Mouse (Mus musculus): ENCODE measurements at regions not wholly inside any gene's neighbourhood (a gene's known extent, or its start where the extent isn't known, plus 50 kb on each side); places are given as distances from the start of the nearest gene placed in this dataset.

- no peak overlapping the region for H3K4me3 ChIP-seq (replicated peaks; ENCODE audit: low read length)
- H3K36me3 ChIP-seq (ENCODE audit: control insufficient read depth, insufficient read depth, low read length), result no peaks in the 10 kb centered on the region
- H3K27me3 ChIP-seq (ENCODE audit: control insufficient read depth, insufficient read depth, low read length), result no peaks in the 10 kb centered on the region
- H3K27ac ChIP-seq (replicated peaks; ENCODE audit: low read depth, low read length), result no peak overlapping the region
- TF ChIP-seq POLR2A (IDR thresholded peaks at IDR 0.05; ENCODE audit: borderline replicate concordance, extremely low read depth, insufficient read depth, insufficient read length), result no peak
- DNase-seq (ENCODE audit: low spot score) (no peak), ATAC-seq (ENCODE audit: low FRiP score, low read depth) (no peak)
- no peaks in the 10 kb centered on the region for H3K9me3 ChIP-seq (ENCODE audit: control insufficient read depth, low read length)
- H3K4me2 ChIP-seq (replicated peaks; ENCODE audit: low read depth, low read length, severe bottlenecking), result no peak overlapping the region
- 85% methylated on average over 3 of the region's 3 CpGs for WGBS
- no peak overlapping the region for H3K9ac ChIP-seq (ENCODE audit: low read depth, low read length, severe bottlenecking)
- H3K4me1 ChIP-seq (ENCODE audit: control insufficient read depth, insufficient read depth, low read length), result peaks cover 3% of the 10 kb centered on the region; the same call in 1 of the 2 replicates
Observed at GRCm38 (mm10) chr8:89404287-89404686, 360.3 kb upstream of the Sall1 start.

DNA sequence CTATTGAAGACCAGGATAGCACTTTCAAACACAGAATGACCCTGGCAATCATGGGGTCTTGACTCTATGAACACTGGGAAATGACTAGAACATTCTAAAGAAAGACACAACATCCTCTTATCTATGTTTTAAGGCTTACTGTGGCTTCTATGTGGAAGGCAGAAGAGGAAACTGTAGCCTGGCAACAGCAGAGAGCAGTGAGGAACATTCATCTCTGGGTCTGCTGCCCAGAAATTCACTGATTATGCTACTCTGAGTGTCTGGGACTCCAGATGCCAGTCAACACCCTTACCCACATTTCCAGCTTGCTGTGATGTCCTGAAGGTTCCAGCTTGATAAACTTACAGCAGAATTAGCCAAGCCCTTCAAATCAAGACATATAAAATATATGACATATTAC, 352.7 kb upstream of the Sall1 start:
- no peaks in the 10 kb centered on the region for H3K4me1 ChIP-seq (ENCODE audit: control insufficient read depth, insufficient read depth, low read length)
- H3K27me3 ChIP-seq (ENCODE audit: control insufficient read depth, insufficient read depth, low read length), result no peaks in the 10 kb centered on the region
- TF ChIP-seq POLR2A (IDR thresholded peaks at IDR 0.05; ENCODE audit: borderline replicate concordance, extremely low read depth, insufficient read depth, insufficient read length), result no peak
- H3K27ac ChIP-seq (replicated peaks; ENCODE audit: low read depth, low read length), result no peak overlapping the region
- no peak for ATAC-seq (ENCODE audit: low FRiP score, low read depth)
- H3K4me3 ChIP-seq (replicated peaks; ENCODE audit: low read length), result no peak overlapping the region
- no peak for DNase-seq (ENCODE audit: low spot score)
- H3K4me2 ChIP-seq (replicated peaks; ENCODE audit: low read depth, low read length, severe bottlenecking), result no peak overlapping the region
- H3K9me3 ChIP-seq (ENCODE audit: control insufficient read depth, low read length), result no peaks in the 10 kb centered on the region
- no peak overlapping the region for H3K9ac ChIP-seq (ENCODE audit: low read depth, low read length, severe bottlenecking)
- H3K36me3 ChIP-seq (ENCODE audit: control insufficient read depth, insufficient read depth, low read length), result no peaks in the 10 kb centered on the region

DNA sequence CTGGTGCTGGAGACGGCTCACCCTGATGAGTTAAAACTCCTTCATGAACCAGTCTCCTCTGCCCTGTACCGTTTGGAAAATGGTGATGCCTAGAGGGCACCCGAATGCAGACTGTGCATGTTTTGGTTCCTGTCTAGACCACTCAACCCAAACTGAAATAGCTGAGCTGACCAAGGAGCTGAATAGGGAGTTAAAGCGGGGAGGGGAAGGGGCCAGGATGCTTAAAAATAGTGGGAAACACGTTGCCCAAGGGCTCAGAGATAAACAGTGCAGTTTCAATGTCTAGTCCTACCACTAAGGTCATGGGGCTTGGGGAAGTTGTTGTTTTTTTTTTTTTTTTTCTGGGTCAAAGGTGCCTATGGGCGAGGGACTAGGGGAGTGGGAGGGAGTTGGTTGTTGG, 348.8 kb upstream of the Sall1 start:
- no peak overlapping the region for H3K27ac ChIP-seq (replicated peaks; ENCODE audit: low read depth, low read length)
- no peak overlapping the region for H3K9ac ChIP-seq (ENCODE audit: low read depth, low read length, severe bottlenecking)
- DNase-seq (ENCODE audit: low spot score), result no peak
- H3K9me3 ChIP-seq (ENCODE audit: control insufficient read depth, low read length), result no peaks in the 10 kb centered on the region
- 76% methylated on average over 6 of the region's 6 CpGs for WGBS
- no peaks in the 10 kb centered on the region for H3K36me3 ChIP-seq (ENCODE audit: control insufficient read depth, insufficient read depth, low read length)
- H3K4me3 ChIP-seq (replicated peaks; ENCODE audit: low read length), result no peak overlapping the region
- TF ChIP-seq POLR2A (IDR thresholded peaks at IDR 0.05; ENCODE audit: borderline replicate concordance, extremely low read depth, insufficient read depth, insufficient read length), result no peak
- H3K27me3 ChIP-seq (ENCODE audit: control insufficient read depth, insufficient read depth, low read length), result no peaks in the 10 kb centered on the region
- ATAC-seq (ENCODE audit: low FRiP score, low read depth), result no peak
- H3K4me1 ChIP-seq (ENCODE audit: control insufficient read depth, insufficient read depth, low read length), result peaks cover 13% of the 10 kb centered on the region
- no peak overlapping the region for H3K4me2 ChIP-seq (replicated peaks; ENCODE audit: low read depth, low read length, severe bottlenecking)

GRCm38 (mm10) chr8:89388761-89389160, 344.8 kb upstream of the Sall1 start:
- no peaks in the 10 kb centered on the region for H3K36me3 ChIP-seq (ENCODE audit: control insufficient read depth, insufficient read depth, low read length)
- TF ChIP-seq POLR2A (IDR thresholded peaks at IDR 0.05; ENCODE audit: borderline replicate concordance, extremely low read depth, insufficient read depth, insufficient read length), result no peak
- H3K27me3 ChIP-seq (ENCODE audit: control insufficient read depth, insufficient read depth, low read length), result no peaks in the 10 kb centered on the region
- ATAC-seq (ENCODE audit: low FRiP score, low read depth) (no peak), DNase-seq (ENCODE audit: low spot score) (no peak)
- 11% methylated on average over 6 of the region's 6 CpGs for WGBS
- no peak overlapping the region for H3K4me2 ChIP-seq (replicated peaks; ENCODE audit: low read depth, low read length, severe bottlenecking)
- peaks cover 18% of the 10 kb centered on the region for H3K4me1 ChIP-seq (ENCODE audit: control insufficient read depth, insufficient read depth, low read length)
- no peak overlapping the region for H3K27ac ChIP-seq (replicated peaks; ENCODE audit: low read depth, low read length)
- no peak overlapping the region for H3K9ac ChIP-seq (ENCODE audit: low read depth, low read length, severe bottlenecking)
- H3K9me3 ChIP-seq (ENCODE audit: control insufficient read depth, low read length), result no peaks in the 10 kb centered on the region
- H3K4me3 ChIP-seq (replicated peaks; ENCODE audit: low read length), result no peak overlapping the region

- no peak overlapping the region for H3K4me2 ChIP-seq (replicated peaks; ENCODE audit: low read depth, low read length, severe bottlenecking)
- 17% methylated on average over 8 of the region's 8 CpGs for WGBS
- no peak overlapping the region for H3K27ac ChIP-seq (replicated peaks; ENCODE audit: low read depth, low read length)
- peaks cover 24% of the 10 kb centered on the region for H3K4me1 ChIP-seq (ENCODE audit: control insufficient read depth, insufficient read depth, low read length)
- H3K36me3 ChIP-seq (ENCODE audit: control insufficient read depth, insufficient read depth, low read length), result no peaks in the 10 kb centered on the region
- no peaks in the 10 kb centered on the region for H3K9me3 ChIP-seq (ENCODE audit: control insufficient read depth, low read length)
- ATAC-seq (ENCODE audit: low FRiP score, low read depth), result no peak
- TF ChIP-seq POLR2A (IDR thresholded peaks at IDR 0.05; ENCODE audit: borderline replicate concordance, extremely low read depth, insufficient read depth, insufficient read length), result no peak
- no peaks in the 10 kb centered on the region for H3K27me3 ChIP-seq (ENCODE audit: control insufficient read depth, insufficient read depth, low read length)
- no peak overlapping the region for H3K9ac ChIP-seq (ENCODE audit: low read depth, low read length, severe bottlenecking)
- no peak for DNase-seq (ENCODE audit: low spot score)
- no peak overlapping the region for H3K4me3 ChIP-seq (replicated peaks; ENCODE audit: low read length)
Observed at GRCm38 (mm10) chr8:89387295-89387694, 343.3 kb upstream of the Sall1 start.

DNA sequence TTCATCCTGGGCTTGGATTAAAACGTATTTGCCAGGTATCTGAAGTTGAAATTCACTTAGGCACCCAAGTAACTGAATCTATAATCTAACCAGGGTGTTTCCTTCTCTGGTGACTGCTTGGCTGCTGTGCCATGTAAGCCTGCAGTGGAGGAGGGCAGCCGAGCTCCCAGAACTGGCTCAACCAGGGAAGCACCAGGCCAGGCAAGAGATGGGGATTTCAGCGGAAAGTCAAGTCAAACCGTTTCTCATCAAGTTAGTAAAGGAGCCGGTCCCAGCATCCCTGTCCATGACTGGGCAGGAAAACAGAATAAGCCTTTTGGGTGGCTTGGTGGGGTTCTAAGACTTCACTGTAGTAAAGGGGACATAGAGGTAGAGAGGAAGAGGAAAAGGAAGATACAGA, 341.1 kb upstream of the Sall1 start:
- H3K4me3 ChIP-seq (replicated peaks; ENCODE audit: low read length), result no peak overlapping the region
- H3K36me3 ChIP-seq (ENCODE audit: control insufficient read depth, insufficient read depth, low read length), result no peaks in the 10 kb centered on the region
- TF ChIP-seq POLR2A (IDR thresholded peaks at IDR 0.05; ENCODE audit: borderline replicate concordance, extremely low read depth, insufficient read depth, insufficient read length), result no peak
- no peaks in the 10 kb centered on the region for H3K27me3 ChIP-seq (ENCODE audit: control insufficient read depth, insufficient read depth, low read length)
- no peak overlapping the region for H3K27ac ChIP-seq (replicated peaks; ENCODE audit: low read depth, low read length)
- H3K4me1 ChIP-seq (ENCODE audit: control insufficient read depth, insufficient read depth, low read length), result peaks cover 24% of the 10 kb centered on the region
- no peak for ATAC-seq (ENCODE audit: low FRiP score, low read depth)
- no peak for DNase-seq (ENCODE audit: low spot score)
- H3K4me2 ChIP-seq (replicated peaks; ENCODE audit: low read depth, low read length, severe bottlenecking), result no peak overlapping the region
- WGBS, result 72% methylated on average over 5 of the region's 5 CpGs
- H3K9me3 ChIP-seq (ENCODE audit: control insufficient read depth, low read length), result no peaks in the 10 kb centered on the region
- no peak overlapping the region for H3K9ac ChIP-seq (ENCODE audit: low read depth, low read length, severe bottlenecking)
